Mouse (Mus musculus) heart, embryonic 11.5 days (tissue): ENCODE data around the gene B4galt1. TPM values are rescaled to one million over a fixed set of nuclear protein-coding genes. Genes with fewer than 3 reads are reported as not detected.

Experiments
- ATAC-seq: fragments of 200-750 bp; cut with Nextera tagmentation; replicated peaks from 2 replicates; pipeline ENCODE4 v1.8.0; 2017; ENCODE audit warnings: moderate library complexity; ENCODE audit not compliant: insufficient number of reproducible peaks, low FRiP score, low TSS enrichment
- H3K27ac ChIP-seq: fragments of 300-500 bp; sonication (generic); 2 replicates; pipeline ENCODE4 v1.5.1; 2014; ENCODE audit warnings: mild to moderate bottlenecking, low read depth, low read length
- H3K27me3 ChIP-seq: fragments of 300-500 bp; sonication (generic); 2 replicates; pipeline ENCODE4 v1.6.1; 2014; ENCODE audit warnings: mild to moderate bottlenecking, low read length, mixed read lengths; ENCODE audit not compliant: control insufficient read depth, insufficient read depth
- H3K36me3 ChIP-seq: fragments of 300-500 bp; sonication (generic); 2 replicates; pipeline ENCODE4 v1.6.1; 2014; ENCODE audit warnings: mild to moderate bottlenecking, low read length, moderate library complexity, mixed read lengths; ENCODE audit not compliant: control insufficient read depth, insufficient read depth
- H3K4me1 ChIP-seq: fragments of 300-500 bp; sonication (generic); 2 replicates; pipeline ENCODE4 v1.6.1; 2014; ENCODE audit warnings: low read length; ENCODE audit not compliant: control insufficient read depth, insufficient read depth
- H3K4me2 ChIP-seq: fragments of 300-500 bp; sonication (generic); 2 replicates; pipeline ENCODE4 v1.6.1; 2014; ENCODE audit warnings: mild to moderate bottlenecking, moderate library complexity
- H3K4me3 ChIP-seq: fragments of 300-500 bp; sonication (generic); 2 replicates; pipeline ENCODE4 v1.5.1; 2014; ENCODE audit warnings: low read depth, low read length
- H3K9ac ChIP-seq: fragments of 300-500 bp; sonication (generic); 2 replicates; pipeline ENCODE4 v1.6.1; 2014; ENCODE audit warnings: mild to moderate bottlenecking, low read depth, low read length, moderate library complexity
- H3K9me3 ChIP-seq: fragments of 300-500 bp; sonication (generic); replicated peaks from 2 replicates; pipeline ENCODE4 v1.6.1; 2016; ENCODE audit warnings: low read length; ENCODE audit not compliant: control insufficient read depth
- WGBS: fragments of 180-500 bp; shearing (Covaris S2); extraction: QIAGEN DNeasy Blood & Tissue Kit; methylation state at CpG from one replicate; pipeline ENCODE4 v1.1.7; 2014; ENCODE audit not compliant: insufficient replicate concordance; 5-methylcytosine and 5-hydroxymethylcytosine counted together
- microRNA-seq: library from miRNA; unstranded; fragments of <30 nt; microRNA quantifications from one replicate; pipeline ENCODE4, GENCODE M21; 2016; ENCODE audit warnings: borderline number of aligned reads
- polyA plus RNA-seq: library from polyadenylated mRNA; unstranded; fragments of >200 nt; fragmentation: Nextera tagmentation; extraction: Ambion mirVana; gene quantifications from 2 replicates; pipeline ENCODE4 v1.2.1, GENCODE M21; 2014

B4galt1 gene
- polyA plus RNA-seq, 1 experiment from 2014 or later = 43.9 TPM

GRCm38 (mm10) chr4:40757157-40757779 lies 96.5 kb downstream of the B4galt1 start:
- Histone ChIP-seq H3K27ac (peak overlapping the region; percentile 59; the same call in 1 of the 2 replicates), H3K27me3 (no peaks in the 10 kb centered on the region)
- ATAC-seq = peak; percentile 76

More at GRCm38 (mm10) chr4:40757157-40757779, 96.5 kb downstream of the B4galt1 start:
- Histone ChIP-seq H3K4me3 (peak overlapping the region; percentile 92), H3K4me2 (peak overlapping the region; percentile 63), H3K4me1 (no peaks in the 10 kb centered on the region), H3K9me3 (no peaks in the 10 kb centered on the region), H3K9ac (peak overlapping the region; percentile 87), H3K36me3 (peaks cover 24% of the 10 kb centered on the region)
- under 1% methylated on average over 39 of the region's 39 CpGs for WGBS

Small RNAs within 50 kb of the gene (microRNA-seq; reads per million reads assigned to microRNA genes)
- gene Gm24112 (not detected), gene Gm25931 (not detected), gene Mir5123 (not detected)

Other genes starting within 250 kb of the B4galt1 start
- 26.4 and 28.0 TPM in 2 replicates for gene Aptx, start 150.8 kb downstream of the B4galt1 start, polyA plus RNA-seq
- gene Dnaja1, start 131.9 kb downstream of the B4galt1 start, polyA plus RNA-seq = 317 and 358 TPM in 2 replicates
- 105 and 123 TPM in 2 replicates for gene Smu1, start 96.1 kb downstream of the B4galt1 start, polyA plus RNA-seq
- 5.9 and 7.9 TPM in 2 replicates for gene Spink4, start 66.0 kb upstream of the B4galt1 start, polyA plus RNA-seq
- 199 and 217 TPM in 2 replicates for gene Bag1, start 94.3 kb upstream of the B4galt1 start, polyA plus RNA-seq
- 78.2 and 90.4 TPM in 2 replicates for gene Chmp5, start 94.4 kb upstream of the B4galt1 start, polyA plus RNA-seq
- gene Nfx1, start 116.9 kb upstream of the B4galt1 start, polyA plus RNA-seq = 67.7 and 68.3 TPM in 2 replicates
- gene Aqp7, start 194.1 kb upstream of the B4galt1 start, polyA plus RNA-seq = 0.14 and 0.20 TPM in 2 replicates
- gene Aqp3, start 244.2 kb upstream of the B4galt1 start, polyA plus RNA-seq = 3.7 and 7.3 TPM in 2 replicates